Mouse (Mus musculus): ENCODE measurements around the gene Tmem176b. TPM values are rescaled to one million over a fixed set of nuclear protein-coding genes. Genes with fewer than 3 reads are reported as not detected.
"Not testable (repeated sequence)": the region's sequence is repeated elsewhere in the genome, so short reads cannot be mapped to it uniquely, and the experiment has no call there.

Gene Tmem176b
- polyA plus RNA-seq, 2 experiments from 2014 or later, result 17.3 to 22.7 TPM

- ATAC-seq, result no peak
Measured at GRCm38 (mm10) chr6:48842111-48842842, 981 bp upstream of the Tmem176b start.

GRCm38 (mm10) chr6:48840371-48840969 is 826 bp downstream of the Tmem176b start, which contains the start of gene Tmem176a:
Tmem176a (plus strand) TSS chr6:48840919.
- no peak for ATAC-seq

- ATAC-seq, result no peak
Measured at GRCm38 (mm10) chr6:48838321-48839080, 2.8 kb downstream of the Tmem176b start.

- no peak for ATAC-seq
Measured at GRCm38 (mm10) chr6:48837516-48837915, 3.8 kb downstream of the Tmem176b start.

- ATAC-seq, result no peak
Measured at GRCm38 (mm10) chr6:48836146-48836545, 5.2 kb downstream of the Tmem176b start.

- no peak for ATAC-seq
Measured at GRCm38 (mm10) chr6:48835241-48835640, 6.1 kb downstream of the Tmem176b start.

GRCm38 (mm10) chr6:48833515-48833914 is 7.8 kb downstream of the Tmem176b start:
- ATAC-seq, result no peak

GRCm38 (mm10) chr6:48832426-48832825 is 8.9 kb downstream of the Tmem176b start:
- no peak for ATAC-seq

- no peak for ATAC-seq
Measured at GRCm38 (mm10) chr6:48831141-48831540, 10.2 kb downstream of the Tmem176b start.

GRCm38 (mm10) chr6:48830241-48830640 is 11.1 kb downstream of the Tmem176b start:
- ATAC-seq, result no peak

GRCm38 (mm10) chr6:48829651-48830050 is 11.6 kb downstream of the Tmem176b start:
- ATAC-seq, result peak; percentile 86

GRCm38 (mm10) chr6:48828976-48829375 is 12.3 kb downstream of the Tmem176b start:
- no peak for ATAC-seq

GRCm38 (mm10) chr6:48825016-48825415 is 16.3 kb downstream of the Tmem176b start:
- ATAC-seq, result no peak

- not testable (repeated sequence) for ATAC-seq
Measured at GRCm38 (mm10) chr6:48821991-48822785, 19.1 kb downstream of the Tmem176b start.

GRCm38 (mm10) chr6:48817815-48818214 is 23.5 kb downstream of the Tmem176b start:
- ATAC-seq, result peak; percentile 82

GRCm38 (mm10) chr6:48815013-48815412 is 26.3 kb downstream of the Tmem176b start:
- no peak for ATAC-seq

GRCm38 (mm10) chr6:48809494-48810219 is 31.6 kb downstream of the Tmem176b start:
- no peak for ATAC-seq

GRCm38 (mm10) chr6:48806746-48807145 is 34.5 kb downstream of the Tmem176b start:
- no peak for ATAC-seq

- no peak for ATAC-seq
Measured at GRCm38 (mm10) chr6:48804346-48804745, 37.0 kb downstream of the Tmem176b start.

- ATAC-seq, result no peak
Measured at GRCm38 (mm10) chr6:48803406-48804051, 37.8 kb downstream of the Tmem176b start.

- peak; percentile 100 for ATAC-seq
Measured at GRCm38 (mm10) chr6:48801897-48802296, 39.4 kb downstream of the Tmem176b start.
